Mouse (Mus musculus) forebrain, embryonic 13.5 days (tissue): ENCODE data around the gene Reep3. TPM values are rescaled to one million over a fixed set of nuclear protein-coding genes. Genes with fewer than 3 reads are reported as not detected.

Experiments
- ATAC-seq: fragments of 200-750 bp; cut with Nextera tagmentation; 2 replicates; pipeline ENCODE4 v1.8.0; 2017
- H3K27ac ChIP-seq: fragments of 300-500 bp; sonication (generic); 2 replicates; pipeline ENCODE4 v1.5.1; 2015; ENCODE audit warnings: inconsistent platforms, mild to moderate bottlenecking, moderate library complexity
- H3K27me3 ChIP-seq: fragments of 300-500 bp; sonication (generic); 2 replicates; pipeline ENCODE4 v1.6.1; 2015; ENCODE audit warnings: mild to moderate bottlenecking, inconsistent platforms
- H3K36me3 ChIP-seq: fragments of 300-500 bp; sonication (generic); 2 replicates; pipeline ENCODE4 v1.6.1; 2015; ENCODE audit warnings: mild to moderate bottlenecking, inconsistent platforms; ENCODE audit not compliant: poor library complexity, severe bottlenecking
- H3K4me1 ChIP-seq: fragments of 300-500 bp; sonication (generic); 2 replicates; pipeline ENCODE4 v1.6.1; 2015; ENCODE audit warnings: inconsistent platforms
- H3K4me2 ChIP-seq: fragments of 300-500 bp; sonication (generic); 2 replicates; pipeline ENCODE4 v1.6.1; 2015; ENCODE audit warnings: inconsistent platforms, mild to moderate bottlenecking, moderate library complexity
- H3K4me3 ChIP-seq: fragments of 300-500 bp; sonication (generic); 2 replicates; pipeline ENCODE4 v1.5.1; 2015; ENCODE audit warnings: mild to moderate bottlenecking, inconsistent platforms
- H3K9ac ChIP-seq: fragments of 300-500 bp; sonication (generic); 2 replicates; pipeline ENCODE4 v1.6.1; 2015; ENCODE audit warnings: mild to moderate bottlenecking, inconsistent platforms
- H3K9me3 ChIP-seq: fragments of 300-500 bp; sonication (generic); replicated peaks from 2 replicates; pipeline ENCODE4 v1.6.1; 2016; ENCODE audit warnings: inconsistent platforms
- WGBS: fragments of 180-500 bp; shearing (Covaris S2); methylation state at CpG from one replicate; pipeline ENCODE4 v1.1.7; 2015; 5-methylcytosine and 5-hydroxymethylcytosine counted together
- polyA plus RNA-seq: library from polyadenylated mRNA; unstranded; fragments of >200 nt; fragmentation: Nextera tagmentation; extraction: Ambion mirVana; gene quantifications from 2 replicates; pipeline ENCODE4 v1.2.1, GENCODE M21; 2015

The Reep3 gene
- polyA plus RNA-seq, 1 experiment from 2014 or later = 42.2 TPM

DNA sequence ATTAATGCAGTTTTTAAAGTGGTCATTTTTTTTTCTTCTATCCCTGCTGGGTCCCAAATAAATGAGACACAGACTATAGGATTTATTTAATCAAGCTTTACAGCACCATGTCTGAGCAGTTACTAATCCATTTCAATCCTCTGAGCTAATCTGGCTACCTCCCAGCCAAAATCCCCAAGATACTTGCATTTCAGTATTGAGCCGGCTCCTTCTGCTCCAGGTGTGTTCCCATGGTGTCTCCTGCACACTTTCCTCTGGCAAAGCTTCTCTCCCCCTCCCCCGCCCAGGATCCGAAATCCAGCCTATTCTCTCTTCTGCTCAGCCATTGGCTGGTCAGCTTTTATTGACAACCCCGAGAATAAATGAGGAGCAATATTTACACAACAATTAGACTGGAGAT, 122.3 kb downstream of the Reep3 start:
- no peak overlapping the region for H3K4me2 ChIP-seq
- H3K27ac ChIP-seq = no peak overlapping the region
- no peaks in the 10 kb centered on the region for H3K9me3 ChIP-seq
- ATAC-seq = no peak
- WGBS = 48% methylated on average over 4 of the region's 4 CpGs
- H3K4me1 ChIP-seq = no peaks in the 10 kb centered on the region
- no peaks in the 10 kb centered on the region for H3K27me3 ChIP-seq
- no peaks in the 10 kb centered on the region for H3K36me3 ChIP-seq
- H3K9ac ChIP-seq = no peak overlapping the region
- no peak overlapping the region for H3K4me3 ChIP-seq

DNA sequence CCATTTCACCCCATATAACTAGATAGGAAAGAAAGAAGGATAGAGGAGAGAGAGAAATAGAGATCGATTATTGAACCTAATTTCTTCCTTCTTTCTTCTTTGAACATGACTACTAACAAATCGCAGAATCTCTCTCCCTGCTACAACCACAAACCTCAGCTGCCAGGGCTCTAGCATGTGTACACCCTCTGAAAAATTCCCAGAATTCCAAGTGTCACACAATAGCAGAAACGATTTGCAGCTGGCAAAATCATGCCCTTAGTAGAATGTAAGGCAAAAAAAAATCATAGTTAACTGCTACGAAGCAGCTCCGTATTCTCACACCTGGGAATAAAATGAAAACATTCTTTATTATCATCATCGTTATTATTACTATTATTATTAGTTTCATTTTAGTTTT, 122.9 kb downstream of the Reep3 start:
- H3K27me3 ChIP-seq = no peaks in the 10 kb centered on the region
- no peak overlapping the region for H3K27ac ChIP-seq
- H3K4me2 ChIP-seq = no peak overlapping the region
- no peaks in the 10 kb centered on the region; the same call in 1 of the 2 replicates for H3K4me1 ChIP-seq
- no peak overlapping the region for H3K9ac ChIP-seq
- H3K4me3 ChIP-seq = no peak overlapping the region
- WGBS = 86% methylated on average over 6 of the region's 6 CpGs
- H3K9me3 ChIP-seq = no peaks in the 10 kb centered on the region
- no peak for ATAC-seq
- no peaks in the 10 kb centered on the region for H3K36me3 ChIP-seq

- Histone ChIP-seq H3K4me1 (no peaks in the 10 kb centered on the region; the same call in 1 of the 2 replicates), H3K9ac (no peak overlapping the region), H3K9me3 (no peaks in the 10 kb centered on the region), H3K36me3 (no peaks in the 10 kb centered on the region), H3K4me2 (no peak overlapping the region), H3K4me3 (no peak overlapping the region), H3K27me3 (no peaks in the 10 kb centered on the region), H3K27ac (no peak overlapping the region)
- ATAC-seq = no peak
- WGBS = 72% methylated on average over 2 of the region's 2 CpGs
Measured at GRCm38 (mm10) chr10:66973274-66973673, 123.5 kb downstream of the Reep3 start.

DNA sequence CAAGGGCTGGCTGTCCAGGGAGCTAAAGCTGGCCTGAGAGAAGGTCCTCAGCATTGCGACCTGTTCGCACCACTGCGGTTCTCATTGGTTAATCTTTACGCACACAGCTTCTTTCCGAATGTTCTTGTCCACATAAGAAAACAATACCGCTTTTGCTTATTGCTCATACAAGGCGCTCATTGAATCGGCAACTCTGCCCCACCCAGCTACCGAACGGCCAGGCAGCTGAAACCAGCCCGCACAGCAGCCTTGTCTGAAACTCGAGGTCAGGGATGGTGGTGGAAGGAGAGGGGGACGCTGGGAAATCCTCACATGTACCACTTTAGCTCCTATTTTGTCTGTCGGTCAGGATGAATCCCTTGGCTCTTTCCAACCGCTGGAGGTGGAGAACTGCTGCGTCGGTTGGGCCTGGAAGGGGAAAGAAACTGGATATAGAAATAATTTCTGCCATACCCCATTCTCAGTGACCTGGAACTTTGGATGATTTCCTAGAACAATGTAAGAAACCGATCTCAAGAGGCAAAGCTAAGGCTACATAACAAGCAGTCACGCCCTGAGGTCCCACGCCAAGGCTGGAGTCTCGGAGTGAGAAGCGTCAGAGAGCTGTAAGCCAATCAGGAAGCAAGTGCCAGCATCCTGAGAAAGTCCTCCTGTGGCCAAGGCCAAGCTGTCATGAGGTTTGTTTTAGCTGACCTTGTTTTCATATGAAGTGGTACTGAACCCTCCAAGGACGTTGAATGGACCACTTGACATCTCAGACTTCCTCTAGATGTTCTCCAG, 126.2 kb downstream of the Reep3 start:
- Histone ChIP-seq H3K9ac (no peak overlapping the region), H3K4me3 (no peak overlapping the region), H3K36me3 (no peaks in the 10 kb centered on the region), H3K4me1 (peaks cover 3% of the 10 kb centered on the region; the same call in 1 of the 2 replicates), H3K9me3 (no peaks in the 10 kb centered on the region), H3K4me2 (no peak overlapping the region), H3K27ac (no peak overlapping the region), H3K27me3 (no peaks in the 10 kb centered on the region)
- WGBS = 93% methylated on average over 23 of the region's 23 CpGs
- ATAC-seq = no peak

DNA sequence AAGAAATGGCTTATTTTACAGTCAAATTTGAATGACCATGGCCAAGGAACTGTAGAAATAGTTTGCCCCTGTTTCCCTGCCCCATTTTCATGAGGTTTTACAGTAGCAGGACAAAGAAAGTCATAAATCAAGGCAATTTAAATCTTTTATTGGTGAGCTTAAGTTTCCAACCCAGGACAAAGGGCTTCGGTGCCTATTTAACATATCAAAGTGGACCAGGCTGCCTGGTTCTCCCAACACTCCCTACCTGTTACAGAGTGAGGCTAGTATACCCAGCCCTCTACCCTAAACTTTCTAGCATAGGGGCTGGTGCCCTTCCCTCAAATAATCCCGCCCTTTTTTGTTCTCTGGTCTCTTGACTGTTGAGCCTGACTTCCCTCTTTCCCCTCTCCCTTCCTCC, 127.2 kb downstream of the Reep3 start:
- Histone ChIP-seq H3K4me3 (no peak overlapping the region), H3K36me3 (no peaks in the 10 kb centered on the region), H3K4me1 (peaks cover 3% of the 10 kb centered on the region; the same call in 1 of the 2 replicates), H3K9me3 (no peaks in the 10 kb centered on the region), H3K27ac (no peak overlapping the region), H3K9ac (no peak overlapping the region), H3K4me2 (no peak overlapping the region), H3K27me3 (no peaks in the 10 kb centered on the region)
- WGBS = 61% methylated on average over 2 of the region's 2 CpGs
- no peak for ATAC-seq

GRCm38 (mm10) chr10:66969081-66969480, 127.7 kb downstream of the Reep3 start:
- WGBS = 80% methylated on average over 5 of the region's 5 CpGs
- Histone ChIP-seq H3K4me2 (no peak overlapping the region), H3K4me3 (no peak overlapping the region), H3K27ac (no peak overlapping the region), H3K4me1 (peaks cover 3% of the 10 kb centered on the region; the same call in 1 of the 2 replicates), H3K36me3 (no peaks in the 10 kb centered on the region), H3K9me3 (no peaks in the 10 kb centered on the region), H3K27me3 (no peaks in the 10 kb centered on the region), H3K9ac (no peak overlapping the region)
- no peak for ATAC-seq

- 0 out of 2 replicates have a peak, but pooled peaks have one; percentile 21 for ATAC-seq
Measured at GRCm38 (mm10) chr10:66968541-66968940, 128.2 kb downstream of the Reep3 start.

DNA sequence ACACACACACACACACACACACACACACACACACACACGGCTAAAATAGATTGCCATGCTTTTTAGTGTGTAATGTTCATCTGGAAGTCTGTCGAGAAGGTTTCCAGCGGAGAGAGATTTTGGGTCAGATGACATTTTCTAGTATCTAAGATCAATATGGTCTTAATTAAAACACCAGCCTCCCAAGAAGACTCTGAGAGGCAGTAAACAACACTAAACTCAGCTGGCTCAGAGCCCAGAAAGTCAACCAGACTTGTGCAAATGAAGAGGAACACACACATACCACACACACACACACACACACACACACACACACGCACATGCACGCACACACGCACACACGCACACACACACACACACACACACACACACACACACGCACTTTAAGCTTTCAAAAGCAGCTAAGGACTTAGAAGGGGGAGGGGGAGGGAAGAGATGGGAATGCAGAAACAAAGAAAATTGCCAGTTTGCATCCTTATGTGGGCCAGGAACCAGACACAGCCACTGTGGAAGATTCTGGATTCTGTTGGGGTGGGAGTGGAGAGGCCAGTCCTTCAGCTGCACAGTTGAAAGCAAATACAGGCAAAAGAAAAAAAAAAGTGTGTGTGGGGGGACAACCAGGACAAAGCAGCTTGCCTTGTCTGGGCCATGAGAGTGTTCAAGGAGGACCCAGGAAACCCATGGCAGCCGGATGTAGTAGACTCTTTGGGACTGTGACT, 130.2 kb downstream of the Reep3 start:
- 77% methylated on average over 8 of the region's 9 CpGs for WGBS
- H3K27ac ChIP-seq = no peak overlapping the region; the same call in 1 of the 2 replicates
- no peaks in the 10 kb centered on the region for H3K27me3 ChIP-seq
- H3K9me3 ChIP-seq = no peaks in the 10 kb centered on the region
- H3K4me3 ChIP-seq = no peak overlapping the region
- H3K9ac ChIP-seq = no peak overlapping the region
- peaks cover 3% of the 10 kb centered on the region; the same call in 1 of the 2 replicates for H3K4me1 ChIP-seq
- H3K36me3 ChIP-seq = no peaks in the 10 kb centered on the region
- peak; percentile 48; the same call in 1 of the 2 replicates for ATAC-seq
- H3K4me2 ChIP-seq = no peak overlapping the region

More at GRCm38 (mm10) chr10:66968541-66968940, 128.2 kb downstream of the Reep3 start:
- Histone ChIP-seq H3K4me2 (no peak overlapping the region), H3K27me3 (no peaks in the 10 kb centered on the region), H3K4me3 (no peak overlapping the region), H3K4me1 (peaks cover 3% of the 10 kb centered on the region; the same call in 1 of the 2 replicates), H3K9ac (no peak overlapping the region), H3K27ac (no peak overlapping the region), H3K9me3 (no peaks in the 10 kb centered on the region), H3K36me3 (no peaks in the 10 kb centered on the region)
- 20% methylated on average over 4 of the region's 4 CpGs for WGBS

GRCm38 (mm10) chr10:66960136-66960535, 136.6 kb downstream of the Reep3 start:
- no peaks in the 10 kb centered on the region for H3K9me3 ChIP-seq
- H3K9ac ChIP-seq = no peak overlapping the region
- no peak overlapping the region for H3K4me2 ChIP-seq
- no peaks in the 10 kb centered on the region for H3K27me3 ChIP-seq
- H3K4me3 ChIP-seq = no peak overlapping the region
- H3K27ac ChIP-seq = no peak overlapping the region
- 90% methylated on average over 8 of the region's 8 CpGs for WGBS
- no peaks in the 10 kb centered on the region for H3K36me3 ChIP-seq
- no peak for ATAC-seq
- 0 out of 2 replicates have a peak, but pooled peaks cover 4% of the 10 kb centered on the region for H3K4me1 ChIP-seq

Other genes starting within 250 kb of the Reep3 start
- gene Jmjd1c, start 820 bp downstream of the Reep3 start, polyA plus RNA-seq = 42.5 and 49.6 TPM in 2 replicates
- gene Nrbf2, start 188.4 kb upstream of the Reep3 start, polyA plus RNA-seq = 39.8 and 41.0 TPM in 2 replicates